Mouse (Mus musculus) lung, postnatal 36 days (tissue): ENCODE results near the gene Dnm3.
A peak's percentile ranks its signal among the peaks of the same experiment; 100 is the strongest.

Experiments
- DNase-seq: peaks from one replicate; pipeline ENCODE4 v3.0.0; 2022; ENCODE audit warnings: mixed read lengths

Gene Dnm3

DNA sequence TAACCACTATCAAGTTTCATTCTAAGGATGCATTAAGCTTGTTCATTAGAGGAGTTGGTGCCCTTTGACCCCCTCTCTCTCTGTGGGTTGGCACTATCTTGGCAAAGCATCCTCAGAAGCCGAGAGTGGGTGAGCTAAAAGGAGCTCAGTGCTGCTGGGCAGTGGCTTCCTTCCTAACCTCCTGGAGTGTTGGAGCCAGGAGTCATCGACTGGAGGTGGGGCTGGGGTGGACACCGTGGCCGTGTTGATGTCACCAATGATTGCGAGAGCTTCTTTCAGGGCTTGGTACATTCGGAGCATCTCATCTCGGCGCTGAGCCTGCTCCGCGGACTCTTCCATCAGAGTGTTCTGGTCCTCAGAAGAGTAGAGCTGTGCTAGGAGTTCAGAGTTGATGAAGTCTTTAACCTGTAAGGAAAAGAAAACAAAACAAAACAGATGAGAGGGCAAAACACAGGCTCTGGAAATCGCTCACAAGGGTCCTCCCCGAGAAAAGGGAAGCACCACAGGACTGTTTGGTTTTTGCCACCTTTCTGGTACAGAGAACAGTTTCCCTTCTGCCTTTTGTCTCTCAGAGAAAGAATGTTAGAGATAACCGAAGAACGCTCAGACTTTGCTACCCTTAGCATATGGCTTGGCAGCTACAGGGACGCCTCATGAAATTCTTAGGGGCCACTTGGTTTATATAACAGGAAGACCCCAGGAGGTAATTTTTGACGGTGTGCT, 466.1 kb downstream of the Dnm3 start:
- no peak for DNase-seq

GRCm38 (mm10) chr1:162009086-162009485, 468.7 kb downstream of the Dnm3 start:
- no peak for DNase-seq

GRCm38 (mm10) chr1:162008631-162009067, 469.2 kb downstream of the Dnm3 start:
- DNase-seq, result no peak

DNA sequence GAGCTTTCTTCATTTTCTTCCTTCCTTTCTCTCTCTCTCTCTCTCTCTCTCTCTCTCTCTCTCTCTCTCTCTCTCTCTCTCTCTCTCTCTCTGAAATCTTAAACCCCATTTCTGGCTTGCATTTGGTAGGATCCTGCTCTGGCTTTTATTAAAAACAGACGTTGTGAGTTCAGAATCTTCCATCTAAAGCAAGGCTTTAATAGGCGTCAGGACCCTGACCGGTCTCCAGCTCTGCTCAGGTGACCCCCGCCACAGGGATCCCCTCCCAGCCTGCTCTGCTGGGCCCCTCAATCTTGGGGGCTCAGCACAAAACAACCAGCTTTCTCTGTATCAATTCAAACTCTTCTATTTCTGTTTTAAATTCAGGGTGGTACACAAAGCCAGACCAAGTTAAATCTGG, 469.6 kb downstream of the Dnm3 start:
- no peak for DNase-seq

GRCm38 (mm10) chr1:162006109-162006508, 471.7 kb downstream of the Dnm3 start:
- peak; percentile 32 for DNase-seq

GRCm38 (mm10) chr1:162004821-162005770, 472.7 kb downstream of the Dnm3 start:
- DNase-seq, result peak; percentile 80

DNA sequence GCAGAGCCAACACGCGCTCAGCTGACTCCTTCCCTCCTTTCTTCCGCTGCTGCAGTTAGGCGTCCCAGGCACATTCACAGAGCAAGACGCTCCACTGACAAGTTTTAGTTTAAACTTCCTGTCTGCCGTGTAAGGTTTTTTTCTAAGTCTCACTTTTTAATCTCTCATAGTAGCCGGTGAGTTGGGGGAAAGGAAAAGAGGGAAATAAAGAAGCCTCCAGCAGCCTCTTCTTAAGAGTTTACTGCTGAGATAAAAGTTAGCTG, 473.4 kb downstream of the Dnm3 start:
- DNase-seq, result no peak

DNA sequence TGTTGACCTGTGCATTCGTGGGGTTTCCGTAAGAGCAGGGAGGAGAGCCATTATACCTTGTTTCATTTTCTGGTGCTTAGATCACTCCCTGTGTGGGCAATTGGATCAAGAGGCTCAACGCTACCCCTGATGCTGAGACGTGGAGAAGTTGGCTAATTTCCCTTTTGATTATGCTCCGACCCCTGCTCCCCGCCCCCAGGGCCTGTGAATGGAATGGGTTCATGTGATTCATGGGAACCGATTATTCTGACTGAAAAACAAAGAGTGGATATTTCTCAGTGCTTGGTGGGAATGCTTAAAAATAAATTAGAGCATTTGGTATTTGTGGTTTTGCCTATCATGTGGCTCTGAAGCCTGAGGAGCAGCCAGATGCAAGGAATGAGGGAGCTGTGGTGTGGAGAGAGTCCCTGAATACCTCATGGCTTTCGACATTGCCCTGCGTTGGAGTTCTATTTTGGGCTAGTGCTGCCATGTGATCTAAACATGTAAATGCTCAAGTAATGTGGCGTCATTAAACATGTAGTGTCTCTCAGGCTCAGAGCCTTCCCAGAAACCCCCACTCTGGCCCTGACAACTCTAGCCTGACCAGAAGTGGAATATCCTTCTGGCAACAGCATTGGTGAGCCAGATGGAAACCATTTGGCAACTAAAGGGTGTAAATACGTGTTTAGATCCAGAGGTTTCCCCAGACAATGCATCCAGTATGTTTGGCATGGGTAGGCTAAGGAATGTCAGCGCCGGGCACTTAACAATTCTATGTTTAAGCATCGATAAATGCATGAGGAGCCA, 473.9 kb downstream of the Dnm3 start:
- no peak for DNase-seq

DNA sequence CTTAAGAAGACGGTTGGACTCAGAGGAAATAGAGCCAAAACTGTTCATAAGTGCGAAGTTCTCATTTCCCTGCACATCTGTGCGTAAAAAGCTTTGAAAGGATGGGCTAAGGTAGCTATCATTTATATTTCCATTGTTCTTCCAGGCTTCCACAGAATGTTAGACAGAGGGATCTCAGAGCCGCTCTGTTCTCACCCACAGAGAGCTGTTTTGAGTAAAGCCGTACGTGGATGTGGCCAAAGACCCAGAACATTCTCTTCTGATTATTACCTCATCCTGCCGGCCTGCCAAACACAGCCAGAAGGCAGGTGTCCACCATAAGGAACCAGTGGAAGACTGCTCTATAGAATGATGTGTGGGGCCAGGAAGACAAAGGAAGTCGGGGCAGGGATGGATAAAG, 476.5 kb downstream of the Dnm3 start:
- no peak for DNase-seq

- DNase-seq, result peak; percentile 81
These were observed 477.9 kb downstream of the Dnm3 start for GRCm38 (mm10) chr1:161999882-162000371.

GRCm38 (mm10) chr1:161999338-161999737, 478.5 kb downstream of the Dnm3 start:
- DNase-seq, result no peak

DNA sequence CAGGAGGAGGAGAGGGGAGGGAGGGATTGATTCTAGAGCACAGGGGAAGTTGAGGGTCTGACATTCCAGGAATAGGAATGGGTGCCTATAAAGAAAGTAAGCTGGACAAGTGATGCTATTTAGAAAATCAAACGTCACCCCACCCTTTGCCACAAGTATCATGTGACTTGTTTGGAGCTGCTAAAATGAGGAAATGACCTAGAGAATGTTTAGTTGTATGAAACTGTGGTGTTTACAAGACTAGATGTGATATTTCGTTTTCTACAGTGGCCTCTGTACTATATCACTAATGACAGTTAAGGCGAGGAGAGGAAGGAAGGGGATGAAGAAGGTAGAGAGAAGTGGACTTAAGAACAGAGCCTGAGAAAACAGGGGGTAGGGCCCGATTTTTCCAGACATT, 479.1 kb downstream of the Dnm3 start:
- peak; percentile 39 for DNase-seq

DNA sequence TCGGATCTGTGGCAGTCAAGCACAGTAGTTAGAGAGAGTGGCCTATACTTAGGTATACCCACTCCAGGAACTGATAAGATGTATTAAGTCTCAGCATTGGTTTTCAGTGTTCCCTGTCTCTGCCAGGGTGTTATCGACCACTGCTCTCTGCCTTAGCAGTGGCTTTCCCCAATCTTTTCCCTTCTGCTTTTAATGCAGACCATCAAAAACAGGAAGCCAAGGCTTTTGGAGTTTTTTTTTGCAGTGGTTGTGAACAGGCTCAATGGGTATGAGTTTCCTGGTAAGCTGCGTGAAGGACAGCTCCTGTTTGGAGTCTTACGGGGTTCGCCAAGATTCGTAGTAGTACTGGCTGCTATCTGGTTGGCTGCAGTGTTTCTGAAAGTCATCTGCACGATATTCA, 485.4 kb downstream of the Dnm3 start:
- DNase-seq, result no peak

GRCm38 (mm10) chr1:161991846-161992245, 486.0 kb downstream of the Dnm3 start:
- DNase-seq, result no peak

GRCm38 (mm10) chr1:161990684-161991578, 486.9 kb downstream of the Dnm3 start:
- no peak for DNase-seq

- no peak for DNase-seq
These were observed 493.8 kb downstream of the Dnm3 start for GRCm38 (mm10) chr1:161983979-161984566.

- DNase-seq, result no peak
These were observed 494.4 kb downstream of the Dnm3 start for GRCm38 (mm10) chr1:161983451-161983850.

- DNase-seq, result no peak
These were observed 497.1 kb downstream of the Dnm3 start for GRCm38 (mm10) chr1:161980626-161981298.

DNA sequence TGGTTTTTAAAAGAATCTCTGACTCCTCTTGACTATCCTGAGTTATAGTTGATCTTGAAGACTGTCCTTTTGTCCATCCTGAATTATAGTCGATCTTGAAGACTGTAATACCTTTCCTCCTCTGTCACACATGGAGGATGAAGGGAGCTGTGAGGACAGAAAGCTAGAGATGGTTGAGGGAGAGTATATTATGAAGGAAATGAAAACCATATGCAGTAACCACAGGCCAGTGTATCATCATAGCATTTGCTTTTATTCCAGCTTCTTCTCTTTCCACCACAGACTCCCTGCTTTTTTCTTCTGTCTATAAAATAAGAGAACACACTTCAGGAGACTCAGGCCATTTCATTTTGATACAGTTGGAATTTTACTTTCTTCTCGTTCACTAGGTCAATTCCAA, 497.8 kb downstream of the Dnm3 start:
- DNase-seq, result no peak

- DNase-seq, result no peak
These were observed 498.3 kb downstream of the Dnm3 start, which contains the start of gene 4930558K02Rik for GRCm38 (mm10) chr1:161979536-161979935. Gene 4930558K02Rik (minus strand): TSS chr1:161979636.

GRCm38 (mm10) chr1:161978173-161978700, 499.6 kb downstream of the Dnm3 start:
- DNase-seq, result no peak
